Mouse (Mus musculus) heart, embryonic 14.5 days (tissue): ENCODE data around the gene Ndufs7. TPM values are rescaled to one million over a fixed set of nuclear protein-coding genes. Genes with fewer than 3 reads are reported as not detected.

Source experiments
- ATAC-seq: fragments of 200-750 bp; cut with Nextera tagmentation; 2 replicates; pipeline ENCODE4 v1.8.0; 2017; ENCODE audit warnings: low read depth, moderate TSS enrichment; ENCODE audit not compliant: insufficient number of reproducible peaks, insufficient read depth, low FRiP score
- H3K27ac ChIP-seq, 2 experiments: fragments of 200-500 bp in 1 of 2; fragments of 300-500 bp in 1 of 2; sonication (generic) in 1 of 2; replicated peaks in 1 of 2; 2 replicates each; pipeline ENCODE4 v1.5.1; 2012 to 2014; ENCODE audit warnings: low read depth in 2 of 2, low read length in 2 of 2, control low read depth in 1 of 2, mild to moderate bottlenecking in 1 of 2, mixed read lengths in 1 of 2; ENCODE audit not compliant: control insufficient read depth in 1 of 2, insufficient read depth in 1 of 2
- H3K27me3 ChIP-seq: fragments of 300-500 bp; sonication (generic); 2 replicates; pipeline ENCODE4 v1.6.1; 2014; ENCODE audit warnings: mild to moderate bottlenecking, low read length, control low read depth; ENCODE audit not compliant: control insufficient read depth, insufficient read depth
- H3K36me3 ChIP-seq: fragments of 300-500 bp; sonication (generic); 2 replicates; pipeline ENCODE4 v1.6.1; 2014; ENCODE audit warnings: mild to moderate bottlenecking, control low read depth, low read length, mixed read lengths; ENCODE audit not compliant: control insufficient read depth, insufficient read depth
- H3K4me1 ChIP-seq, 2 experiments: fragments of 200-500 bp in 1 of 2; fragments of 300-500 bp in 1 of 2; sonication (generic) in 1 of 2; 2 replicates each; pipeline ENCODE4 v1.6.1; 2012 to 2014; ENCODE audit warnings: low read length in 2 of 2, control low read depth in 1 of 2, mixed read lengths in 1 of 2; ENCODE audit not compliant: control insufficient read depth in 2 of 2, insufficient read depth in 2 of 2
- H3K4me2 ChIP-seq: fragments of 300-500 bp; sonication (generic); 2 replicates; pipeline ENCODE4 v1.6.1; 2014; ENCODE audit warnings: mild to moderate bottlenecking, low read length
- H3K4me3 ChIP-seq, 2 experiments: fragments of 200-500 bp in 1 of 2; fragments of 300-500 bp in 1 of 2; sonication (generic) in 1 of 2; 2 replicates each; pipeline ENCODE4 v1.5.1; 2012 to 2014; ENCODE audit warnings: low read length in 2 of 2, mild to moderate bottlenecking in 2 of 2, control low read depth in 1 of 2, low read depth in 1 of 2, moderate library complexity in 1 of 2; ENCODE audit not compliant: control insufficient read depth in 1 of 2, insufficient read depth in 1 of 2
- H3K9ac ChIP-seq: fragments of 300-500 bp; sonication (generic); 2 replicates; pipeline ENCODE4 v1.6.1; 2014; ENCODE audit warnings: mild to moderate bottlenecking, low read length
- H3K9me3 ChIP-seq: fragments of 300-500 bp; sonication (generic); 2 replicates; pipeline ENCODE4 v1.6.1; 2016; ENCODE audit warnings: low read length, control low read depth; ENCODE audit not compliant: control insufficient read depth
- WGBS: fragments of 180-500 bp; shearing (Covaris S2); extraction: QIAGEN DNeasy Blood & Tissue Kit; methylation state at CpG from one replicate; pipeline ENCODE4 v1.1.7; 2014; 5-methylcytosine and 5-hydroxymethylcytosine counted together
- microRNA-seq: library from miRNA; unstranded; fragments of <30 nt; microRNA quantifications from one replicate; pipeline ENCODE4, GENCODE M21; 2016
- polyA plus RNA-seq: library from polyadenylated mRNA; unstranded; fragments of >200 nt; fragmentation: Nextera tagmentation; extraction: Ambion mirVana; gene quantifications from 2 replicates; pipeline ENCODE4 v1.2.1, GENCODE M21; 2014

Ndufs7 gene
- polyA plus RNA-seq, 1 experiment from 2014 or later: 734 TPM

DNA sequence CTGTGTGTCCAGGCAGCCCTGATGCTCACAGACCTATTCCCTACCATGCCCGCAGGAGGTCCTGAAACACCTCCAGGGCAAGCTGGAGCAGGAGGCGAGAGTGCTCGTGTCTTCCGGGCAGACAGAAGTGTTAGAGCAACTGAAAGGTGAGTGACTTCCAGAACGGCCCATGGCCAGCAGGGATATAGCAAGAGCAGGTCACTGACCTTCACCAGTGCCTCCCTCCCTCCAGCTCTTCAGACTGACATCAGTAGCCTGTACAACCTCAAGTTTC, 53.1 kb downstream of the Ndufs7 start:
- no peaks in the 10 kb centered on the region for H3K9me3 ChIP-seq
- WGBS: 48% methylated on average over 5 of the region's 5 CpGs
- H3K36me3 ChIP-seq: no peaks in the 10 kb centered on the region
- H3K9ac ChIP-seq: no peak overlapping the region
- H3K4me1 ChIP-seq: peaks cover 4 to 8% of the 10 kb centered on the region in 2 experiments; a peak in 2 of 4 replicates
- H3K4me2 ChIP-seq: 0 out of 2 replicates have a peak overlapping the region, but pooled peaks have one; percentile 12
- ATAC-seq: no peak
- no peak overlapping the region for H3K27ac ChIP-seq
- no peak overlapping the region; a peak in 1 of 4 replicates for H3K4me3 ChIP-seq
- H3K27me3 ChIP-seq: peaks cover 96% of the 10 kb centered on the region

DNA sequence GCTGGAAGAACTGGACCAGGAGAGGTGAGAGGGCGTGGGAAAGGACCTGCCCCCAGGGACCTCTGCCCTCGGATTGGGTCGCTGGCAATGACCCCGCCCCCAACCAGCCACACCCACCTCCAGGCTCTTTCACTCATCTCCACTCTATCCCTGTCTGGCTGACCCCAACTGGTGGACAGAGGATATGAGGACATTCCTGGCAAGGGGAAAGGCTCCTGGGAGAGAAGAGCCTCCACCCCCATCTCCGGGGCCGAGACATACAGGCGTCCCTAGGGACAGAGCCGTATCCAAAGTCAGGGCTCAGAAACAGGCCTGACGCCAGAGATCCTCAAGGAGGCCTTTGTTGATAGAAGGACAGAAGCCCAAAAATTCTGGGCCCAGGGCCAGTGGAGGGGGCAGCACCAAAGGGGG, 53.6 kb downstream of the Ndufs7 start:
- Histone ChIP-seq H3K4me1 (peaks cover 4 to 8% of the 10 kb centered on the region in 2 experiments; a peak in 2 of 4 replicates), H3K4me2 (0 out of 2 replicates have a peak overlapping the region, but pooled peaks have one; percentile 12), H3K9me3 (no peaks in the 10 kb centered on the region), H3K4me3 (no peak overlapping the region; a peak in 1 of 4 replicates), H3K36me3 (no peaks in the 10 kb centered on the region), H3K27ac (0 out of 4 replicates have a peak overlapping the region, but pooled peaks of 1 of the 2 experiments have one; percentile 14), H3K27me3 (peaks cover 96% of the 10 kb centered on the region), H3K9ac (no peak overlapping the region)
- peak; percentile 26; the same call in 1 of the 2 replicates for ATAC-seq
- 9% methylated on average over 9 of the region's 9 CpGs for WGBS

DNA sequence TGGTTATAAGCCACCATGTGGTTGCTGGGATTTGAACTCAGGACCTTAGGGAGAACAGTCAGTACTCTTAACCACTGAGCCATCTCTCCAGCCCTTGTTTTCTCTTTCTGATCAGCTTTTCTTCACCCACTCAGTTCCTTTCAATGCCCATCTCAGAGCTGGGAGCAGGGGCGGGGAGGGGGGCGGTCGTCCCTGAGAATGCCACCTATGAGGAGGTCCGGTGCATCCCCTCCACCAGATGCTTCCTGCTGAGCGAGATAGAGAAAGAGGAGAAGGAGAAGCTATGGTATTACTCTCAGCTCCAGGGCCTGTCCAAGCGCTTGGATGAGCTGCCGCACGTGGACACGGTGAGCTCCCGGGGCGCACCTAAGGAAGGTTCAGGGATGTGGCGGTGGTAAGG, 55.5 kb downstream of the Ndufs7 start:
- WGBS: 18% methylated on average over 12 of the region's 12 CpGs
- Histone ChIP-seq H3K36me3 (no peaks in the 10 kb centered on the region), H3K4me2 (peak overlapping the region; percentile 1; the same call in 1 of the 2 replicates), H3K9ac (no peak overlapping the region), H3K27ac (no peak overlapping the region), H3K9me3 (no peaks in the 10 kb centered on the region), H3K4me3 (no peak overlapping the region), H3K4me1 (peaks cover 4 to 8% of the 10 kb centered on the region in 2 experiments; a peak in 2 of 4 replicates), H3K27me3 (peaks cover 90% of the 10 kb centered on the region)
- ATAC-seq: no peak

DNA sequence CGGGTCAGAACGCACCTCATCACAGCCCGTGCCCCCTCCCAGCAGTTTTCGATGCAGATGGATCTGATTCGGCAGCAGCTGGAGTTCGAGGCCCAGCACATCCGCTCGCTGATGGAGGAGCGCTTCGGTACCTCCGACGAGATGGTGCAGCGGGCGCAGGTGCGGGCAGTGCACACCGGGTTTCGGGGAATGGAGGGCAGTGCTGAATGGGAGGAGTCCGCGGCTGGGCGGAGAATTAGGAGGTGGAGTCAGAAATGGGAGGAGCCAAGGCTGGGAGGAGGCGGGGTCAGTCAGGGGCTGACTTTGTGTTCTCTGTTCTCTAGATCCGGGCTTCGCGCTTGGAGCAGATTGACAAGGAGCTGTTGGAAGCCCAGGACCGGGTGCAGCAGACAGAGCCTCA, 55.9 kb downstream of the Ndufs7 start:
- H3K4me1 ChIP-seq: peaks cover 4 to 8% of the 10 kb centered on the region in 2 experiments; a peak in 2 of 4 replicates
- no peak overlapping the region for H3K9ac ChIP-seq
- no peak for ATAC-seq
- H3K27ac ChIP-seq: no peak overlapping the region
- no peaks in the 10 kb centered on the region for H3K9me3 ChIP-seq
- 7% methylated on average over 25 of the region's 25 CpGs for WGBS
- H3K27me3 ChIP-seq: peaks cover 88% of the 10 kb centered on the region
- no peaks in the 10 kb centered on the region for H3K36me3 ChIP-seq
- peak overlapping the region; percentile 1; the same call in 1 of the 2 replicates for H3K4me2 ChIP-seq
- no peak overlapping the region for H3K4me3 ChIP-seq

Small RNA genes lying within 50 kb of the gene (microRNA-seq; reads per million reads assigned to microRNA genes)
- 1.7 reads per million for gene Mir6911

Other genes starting within 250 kb of the Ndufs7 start
- 3.0 and 3.4 TPM in 2 replicates for gene Arhgap45, start 232.5 kb upstream of the Ndufs7 start, polyA plus RNA-seq
- 146 and 162 TPM in 2 replicates for gene Polr2e, start 209.3 kb upstream of the Ndufs7 start, polyA plus RNA-seq
- 715 and 757 TPM in 2 replicates for gene Gpx4, start 202.0 kb upstream of the Ndufs7 start, polyA plus RNA-seq
- 9.5 and 9.6 TPM in 2 replicates for gene Sbno2, start 143.6 kb upstream of the Ndufs7 start, polyA plus RNA-seq
- gene Stk11, start 133.3 kb upstream of the Ndufs7 start, polyA plus RNA-seq: 14.6 and 17.7 TPM in 2 replicates
- 988 and 1,015 TPM in 2 replicates for gene Atp5d, start 110.5 kb upstream of the Ndufs7 start, polyA plus RNA-seq
- 1.6 and 2.6 TPM in 2 replicates for gene Cbarp, start 108.3 kb upstream of the Ndufs7 start, polyA plus RNA-seq
- 21.2 and 25.8 TPM in 2 replicates for gene Midn, start 100.8 kb upstream of the Ndufs7 start, polyA plus RNA-seq
- 79.4 and 80.7 TPM in 2 replicates for gene Cirbp, start 83.1 kb upstream of the Ndufs7 start, polyA plus RNA-seq
- 7.7 and 11.1 TPM in 2 replicates for gene 1600002K03Rik, start 76.2 kb upstream of the Ndufs7 start, polyA plus RNA-seq
- 8.4 and 10.1 TPM in 2 replicates for gene Efna2, start 69.6 kb upstream of the Ndufs7 start, polyA plus RNA-seq
- 28.5 and 29.3 TPM in 2 replicates for gene Mum1, start 22.7 kb upstream of the Ndufs7 start, polyA plus RNA-seq
- 60.3 and 61.5 TPM in 2 replicates for gene Gamt, start 11.9 kb downstream of the Ndufs7 start, polyA plus RNA-seq
- gene Dazap1, start 12.4 kb downstream of the Ndufs7 start, polyA plus RNA-seq: 25.0 and 27.5 TPM in 2 replicates
- gene Rps15, start 43.3 kb downstream of the Ndufs7 start, polyA plus RNA-seq: 648 and 723 TPM in 2 replicates
- gene Apc2, start 46.9 kb downstream of the Ndufs7 start, polyA plus RNA-seq: 0.78 and 1.4 TPM in 2 replicates
- gene 2310011J03Rik, start 71.4 kb downstream of the Ndufs7 start, polyA plus RNA-seq: 28.9 and 30.8 TPM in 2 replicates
- gene Pcsk4, start 80.4 kb downstream of the Ndufs7 start, polyA plus RNA-seq: 1.4 TPM in 2 replicates
- gene Reep6, start 80.8 kb downstream of the Ndufs7 start, polyA plus RNA-seq: 1.4 and 1.6 TPM in 2 replicates
- gene Adamtsl5, start 99.3 kb downstream of the Ndufs7 start, polyA plus RNA-seq: 6.8 and 7.8 TPM in 2 replicates
- gene Plk5, start 107.3 kb downstream of the Ndufs7 start, polyA plus RNA-seq: not detected in 2 replicates
- gene Mex3d, start 138.5 kb downstream of the Ndufs7 start, polyA plus RNA-seq: 3.9 and 6.3 TPM in 2 replicates
- gene Mbd3, start 150.4 kb downstream of the Ndufs7 start, polyA plus RNA-seq: 116 and 125 TPM in 2 replicates
- 2,007 and 2,169 TPM in 2 replicates for gene Uqcr11, start 157.7 kb downstream of the Ndufs7 start, polyA plus RNA-seq
- 48.6 and 54.0 TPM in 2 replicates for gene Tcf3, start 184.5 kb downstream of the Ndufs7 start, polyA plus RNA-seq
- gene Onecut3, start 245.7 kb downstream of the Ndufs7 start, polyA plus RNA-seq: not detected in 2 replicates